Mouse (Mus musculus) urinary bladder, postnatal 36 days (tissue): ENCODE measurements at regions not wholly inside any gene's neighbourhood (a gene's known extent, or its start where the extent isn't known, plus 50 kb on each side); places are given as distances from the start of the nearest gene placed in this dataset.

Source experiments
- DNase-seq, 2 experiments: peaks; one replicate each; pipeline ENCODE4 v3.0.0; 2022; ENCODE audit warnings: low spot score in 2 of 2, mixed read lengths in 1 of 2

DNA sequence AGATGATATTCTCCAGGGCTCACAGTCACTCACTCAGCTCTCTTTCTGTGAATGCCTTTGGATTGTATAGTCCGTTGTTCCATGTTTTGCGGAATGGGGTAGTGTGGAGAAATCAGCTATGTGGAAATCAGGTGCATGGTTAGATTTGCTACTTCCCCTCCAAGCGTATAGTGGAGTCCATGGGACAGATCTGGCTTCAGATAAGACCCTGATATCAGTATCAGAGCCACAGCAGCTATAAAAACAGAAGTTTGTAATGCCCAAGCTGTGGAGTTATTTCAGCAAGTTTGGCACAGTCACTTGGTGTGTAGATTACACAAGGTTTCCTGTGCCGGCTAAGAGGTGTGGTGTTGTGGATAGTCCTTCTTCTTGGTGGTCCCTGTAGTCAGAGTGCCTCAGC lies 359.6 kb upstream of the Nr3c2 start:
- no peak for DNase-seq

DNA sequence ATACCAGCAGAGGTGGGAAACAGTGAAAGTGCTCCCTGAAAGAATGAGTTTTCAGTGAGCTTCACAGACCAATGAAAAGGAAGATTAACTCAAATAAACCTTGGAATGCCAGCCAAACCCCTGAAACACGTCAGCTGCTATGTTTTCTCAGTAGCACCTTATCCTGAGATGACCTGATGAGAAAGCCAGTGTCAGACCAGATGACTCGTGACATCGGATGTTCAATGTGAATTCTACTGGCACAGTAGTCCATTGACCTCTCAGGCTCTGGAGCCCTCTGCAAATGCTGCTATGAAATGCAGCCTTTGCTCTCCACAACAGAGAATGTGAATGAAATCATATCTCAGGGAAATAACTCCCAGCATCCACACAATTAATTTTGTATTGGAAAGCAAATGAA lies 358.6 kb upstream of the Nr3c2 start:
- DNase-seq = no peak

DNA sequence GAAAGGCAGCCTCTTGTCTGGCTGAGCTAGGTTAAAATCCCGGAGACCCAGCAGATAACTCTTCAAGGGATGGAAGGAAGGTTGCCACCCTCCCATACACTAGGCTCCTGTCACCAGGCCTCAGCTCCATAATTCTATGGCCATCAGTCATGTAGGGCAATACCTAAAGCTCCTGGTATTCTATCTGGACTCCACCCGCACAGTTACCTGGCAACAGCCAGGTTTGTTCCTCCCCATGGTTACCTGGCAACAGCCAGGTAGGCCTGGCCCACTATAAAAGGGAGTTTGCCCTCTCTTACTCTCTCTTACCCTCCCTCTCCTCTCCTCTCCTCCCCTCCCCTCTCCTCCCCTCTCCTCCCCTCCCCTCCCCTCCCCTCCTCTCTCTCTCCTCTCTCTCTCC lies 347.6 kb upstream of the Nr3c2 start:
- no peak for DNase-seq

DNA sequence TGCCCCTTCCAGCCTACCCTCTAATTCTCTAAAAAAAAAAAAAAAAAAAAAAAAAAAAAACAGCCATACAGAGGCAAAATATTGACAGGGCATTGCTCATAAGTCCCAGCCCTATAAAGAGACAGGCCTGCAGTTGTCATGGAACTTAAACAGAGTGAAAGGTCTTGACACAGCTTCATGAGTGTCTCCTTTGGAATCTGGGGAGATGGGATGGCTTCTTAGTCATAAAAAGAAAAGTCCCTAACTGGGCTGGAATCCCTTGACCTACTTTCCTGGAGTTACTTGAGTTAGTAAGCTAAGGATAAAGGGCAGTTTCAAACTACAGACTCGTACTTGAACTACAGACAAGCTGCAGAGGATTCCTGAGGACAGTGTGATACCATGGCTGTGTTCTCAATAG lies 297.7 kb upstream of the Nr3c2 start:
- no peak for DNase-seq

DNA sequence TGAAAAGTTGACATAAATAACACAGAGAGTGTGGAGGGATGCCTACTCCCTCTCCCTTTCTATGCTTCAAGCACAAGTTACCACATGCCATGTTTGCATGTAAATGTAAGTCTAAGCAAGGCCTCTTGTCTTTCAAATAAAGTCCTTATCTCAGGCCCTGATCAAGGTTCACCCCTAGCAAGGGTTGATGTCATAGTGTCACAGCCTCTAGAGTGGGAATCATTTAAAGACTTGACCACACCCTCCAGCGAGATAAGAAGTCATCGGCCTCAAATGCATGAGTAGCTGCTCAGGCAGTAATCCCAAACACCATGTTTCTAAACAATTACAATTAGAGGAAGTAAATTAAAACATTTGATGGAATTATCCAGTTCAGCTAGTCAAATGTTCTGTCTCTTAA lies 280.5 kb upstream of the Nr3c2 start:
- no peak for DNase-seq

DNA sequence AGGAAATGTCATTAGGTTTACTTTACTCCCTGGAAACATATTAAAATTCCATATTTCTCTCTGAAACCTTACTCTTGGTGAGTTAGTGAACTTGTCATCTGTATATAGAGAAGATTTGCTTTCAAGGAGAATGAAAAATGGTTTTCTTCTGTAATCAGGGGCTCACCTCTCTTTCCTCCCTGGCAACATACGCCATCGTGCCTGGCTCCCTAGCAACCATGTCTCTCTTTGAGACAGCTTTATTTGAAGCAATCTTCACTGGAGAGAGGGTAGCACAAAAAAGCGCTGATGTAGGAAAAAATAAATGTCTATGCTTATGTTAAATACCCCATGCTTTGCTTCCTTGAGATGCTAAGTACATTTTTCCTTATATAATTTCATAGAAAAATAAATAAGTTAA lies 278.4 kb upstream of the Nr3c2 start:
- DNase-seq = no peak

DNA sequence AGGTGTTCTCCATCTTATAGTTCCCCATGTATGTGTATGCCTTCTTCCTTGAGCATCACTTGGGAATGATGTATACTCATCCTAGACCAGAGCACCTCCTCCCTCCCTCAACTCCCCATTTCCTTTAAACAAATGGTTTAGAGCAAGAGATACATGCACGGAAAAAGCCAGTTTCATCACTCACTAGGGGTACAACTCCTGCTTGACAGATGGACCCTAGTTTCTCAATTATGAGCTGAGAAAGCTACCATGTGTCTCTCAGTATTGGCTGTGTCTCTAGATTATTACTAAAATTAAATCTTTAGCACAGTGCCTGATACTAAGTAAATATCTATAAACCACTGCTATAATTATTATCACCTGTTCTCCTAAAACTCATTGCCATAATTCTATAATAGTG lies 266.2 kb upstream of the Nr3c2 start:
- DNase-seq = no peak
